Mouse (Mus musculus): ENCODE data around the gene Snapc5. TPM values are rescaled to one million over a fixed set of nuclear protein-coding genes. Genes with fewer than 3 reads are reported as not detected.
A peak's percentile ranks its signal among the peaks of the same experiment; 100 is the strongest.
"Not testable (repeated sequence)": the region's sequence is repeated elsewhere in the genome, so short reads cannot be mapped to it uniquely, and the experiment has no call there.

Gene Snapc5
- total RNA-seq (2015; ENCODE audit: low replicate concordance), result 7.9 and 20.5 TPM in 2 replicates
- 10.8 and 15.1 TPM in 2 replicates for total RNA-seq (2017; ENCODE audit: low replicate concordance)

DNA sequence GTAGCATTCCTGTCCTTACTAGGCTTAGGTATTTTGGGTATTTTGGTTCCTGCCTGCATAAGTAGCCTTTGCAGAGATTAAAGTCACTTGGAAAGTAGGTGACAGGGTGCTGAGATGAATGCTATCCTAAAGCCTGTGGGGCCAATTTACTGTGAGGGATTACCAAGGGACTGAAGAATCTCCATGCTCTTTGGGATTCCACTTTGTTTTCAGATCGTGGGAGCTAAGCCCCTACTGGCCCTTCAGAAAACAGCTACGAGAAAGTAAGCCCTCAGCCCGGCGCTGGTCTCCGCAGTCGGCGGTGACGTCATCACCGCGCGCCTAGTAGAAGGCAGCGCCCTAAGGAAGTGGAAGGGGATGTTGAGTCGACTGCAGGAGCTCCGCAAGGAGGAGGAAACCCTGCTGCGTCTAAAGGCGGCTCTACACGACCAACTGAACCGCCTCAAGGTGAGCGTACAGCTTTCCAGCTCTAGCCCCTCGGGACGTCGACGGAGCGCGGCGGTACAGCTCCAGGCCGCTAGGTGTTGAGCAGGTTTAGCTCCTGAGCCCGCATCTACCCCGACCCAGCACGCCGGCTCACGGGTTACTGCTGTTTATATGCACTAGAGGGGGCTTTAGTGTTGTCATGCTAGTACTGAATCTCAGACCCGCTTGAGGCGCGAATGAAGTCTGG lies at the start of gene Snapc5:
Snapc5 (plus strand) TSS at position 301 of the 673 bp plus-strand sequence.
- peak; percentile 95 for ATAC-seq (replicated peaks; ENCODE audit: low FRiP score, poor library complexity, severe bottlenecking)

DNA sequence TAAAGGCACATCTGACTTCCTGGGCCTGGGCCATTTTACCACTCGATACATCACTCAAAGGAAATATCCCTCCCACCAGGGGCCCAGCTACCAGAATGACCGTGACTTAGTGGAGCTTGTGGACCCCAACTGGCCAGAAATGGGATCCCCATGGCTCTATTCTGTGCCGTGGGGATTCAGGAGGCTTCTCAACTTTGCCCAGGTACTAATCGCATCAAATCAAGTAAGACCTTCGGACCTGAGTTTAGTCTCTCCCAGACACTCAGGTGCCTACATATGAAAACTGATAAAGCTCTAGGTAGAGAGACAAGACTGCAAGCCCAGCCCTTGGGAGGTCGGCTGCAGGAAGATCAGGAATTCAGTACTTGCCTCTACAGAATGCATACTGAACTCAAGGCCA lies 47.5 kb upstream of the Snapc5 start:
- no peak for ATAC-seq (replicated peaks; ENCODE audit: low FRiP score, poor library complexity, severe bottlenecking)

DNA sequence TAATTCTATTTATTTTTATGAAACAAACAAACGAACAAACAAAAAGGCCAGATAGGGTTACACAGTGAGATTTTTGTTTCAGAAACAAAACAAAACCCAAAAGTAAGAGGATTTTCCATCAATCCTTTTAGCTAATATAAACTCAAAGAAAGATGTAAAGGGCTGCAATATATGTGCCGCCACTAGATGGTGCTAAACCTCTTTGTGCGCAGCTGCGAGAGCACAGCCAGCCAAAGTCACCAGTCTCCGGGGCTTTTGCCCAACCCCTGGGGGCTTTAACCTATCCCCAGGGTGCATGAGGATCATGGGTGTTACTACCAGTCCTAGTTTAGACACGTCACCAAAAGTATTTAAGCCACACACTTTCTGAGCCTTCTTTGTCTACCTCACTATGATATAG lies 40.2 kb upstream of the Snapc5 start:
- ATAC-seq (replicated peaks; ENCODE audit: low FRiP score, poor library complexity, severe bottlenecking), result not testable (repeated sequence)

DNA sequence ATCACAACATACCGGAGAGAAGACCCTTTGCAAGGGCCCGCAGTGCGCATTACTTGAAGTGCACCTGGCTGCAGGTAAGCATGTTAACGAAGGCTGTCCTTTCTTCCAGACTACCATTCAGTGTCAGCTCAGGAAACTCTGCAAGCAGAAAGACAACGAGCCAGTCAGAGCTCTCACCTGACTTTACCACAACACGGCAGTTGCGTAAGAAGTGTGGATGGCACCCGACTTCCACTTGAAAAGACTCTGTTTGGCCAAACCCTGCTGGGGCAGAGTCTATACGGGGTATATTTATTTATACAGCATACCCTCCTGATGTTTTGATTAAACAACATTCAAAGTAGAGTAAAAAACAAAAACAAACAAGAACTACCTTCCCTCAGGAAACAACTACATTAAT lies 39.2 kb upstream of the Snapc5 start:
- ATAC-seq (replicated peaks; ENCODE audit: low FRiP score, poor library complexity, severe bottlenecking), result no peak

DNA sequence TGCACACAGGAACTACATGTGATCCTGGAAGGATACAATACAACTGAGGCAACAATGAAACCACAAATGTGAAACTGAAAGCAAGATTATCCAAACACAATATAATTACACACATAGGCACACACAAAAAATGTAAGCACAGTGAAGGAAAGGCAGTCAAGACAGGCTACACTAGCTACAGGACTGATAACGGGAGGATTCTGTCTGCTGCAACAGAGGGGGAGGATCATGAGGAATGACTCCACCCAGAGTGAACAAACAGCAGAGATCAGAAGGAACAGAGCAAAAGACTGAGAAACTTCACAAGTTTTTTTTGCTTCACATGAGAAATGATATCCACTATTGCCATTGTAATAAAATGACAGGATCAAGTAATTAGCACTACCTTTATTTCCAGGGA lies 22.4 kb upstream of the Snapc5 start:
- peak; percentile 52 for ATAC-seq (replicated peaks; ENCODE audit: low FRiP score, poor library complexity, severe bottlenecking)

DNA sequence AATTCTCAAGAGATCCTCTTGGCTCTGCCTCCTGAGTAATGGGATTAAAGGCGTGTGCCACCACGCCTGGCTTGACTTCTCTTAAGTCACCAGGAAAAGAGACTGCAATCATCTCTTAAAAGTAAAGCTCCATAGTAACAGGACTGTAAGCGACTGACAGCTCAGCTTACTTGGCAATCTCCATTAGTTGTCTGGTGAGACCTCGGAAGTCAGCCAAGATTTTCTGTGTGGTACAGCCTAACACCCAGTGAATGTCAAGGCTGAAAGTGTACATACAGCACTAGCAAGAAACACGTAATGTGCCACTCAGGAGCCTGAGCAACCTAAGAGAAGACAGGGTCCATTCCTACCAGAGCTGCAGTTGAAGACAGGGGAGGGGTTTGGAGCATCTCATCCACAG lies 18.6 kb upstream of the Snapc5 start:
- no peak for ATAC-seq (replicated peaks; ENCODE audit: low FRiP score, poor library complexity, severe bottlenecking)

DNA sequence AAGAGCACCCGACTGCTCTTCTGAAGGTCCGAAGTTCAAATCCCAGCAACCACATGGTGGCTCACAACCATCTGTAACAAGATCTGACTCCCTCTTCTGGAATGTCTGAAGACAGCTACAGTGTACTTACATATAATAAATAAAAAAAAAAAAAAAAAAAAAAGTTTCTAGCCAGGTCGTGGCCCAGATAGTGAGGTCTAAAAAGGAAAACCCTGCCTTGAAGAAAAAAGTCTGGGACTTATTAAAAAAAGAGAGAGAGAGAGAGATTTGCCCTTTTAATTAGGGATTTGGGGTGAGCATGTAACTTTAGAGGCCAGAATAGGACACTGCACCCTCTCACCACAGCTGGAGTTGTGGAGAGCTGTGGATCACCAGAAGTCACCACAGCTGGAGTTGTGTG lies 9.1 kb upstream of the Snapc5 start:
- not testable (repeated sequence) for ATAC-seq (replicated peaks; ENCODE audit: low FRiP score, poor library complexity, severe bottlenecking)

DNA sequence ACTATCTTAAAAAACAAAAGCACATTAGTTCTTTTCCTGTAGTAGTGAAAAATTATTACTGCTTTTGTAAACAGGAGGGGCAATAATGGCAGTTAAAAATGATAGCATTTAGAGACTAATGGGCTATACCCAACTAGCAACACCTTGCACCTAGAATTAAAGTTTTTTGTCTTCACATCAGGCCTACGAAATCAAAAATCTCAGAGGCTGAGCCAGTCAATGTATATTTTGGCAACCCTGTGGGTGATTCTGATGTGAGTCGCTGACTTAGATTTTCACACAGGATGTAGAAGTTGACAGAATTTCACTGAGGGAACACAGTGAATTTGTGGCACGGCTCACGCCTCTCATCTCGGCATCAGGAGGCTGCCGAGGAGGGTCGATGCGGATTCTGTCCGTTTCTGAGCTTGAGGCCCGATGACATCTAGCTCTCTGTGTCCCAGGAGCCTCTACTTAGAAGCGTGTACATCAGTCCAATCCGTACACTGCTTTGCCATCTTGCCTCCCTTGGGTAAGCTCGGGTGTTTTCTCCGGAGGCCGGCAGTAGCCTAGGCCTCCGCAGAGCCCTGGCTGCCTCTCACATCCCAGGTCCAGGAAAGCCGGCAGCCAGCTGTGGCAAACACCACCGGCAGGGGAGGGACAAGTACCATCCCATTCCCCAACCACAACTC lies 6.8 kb upstream of the Snapc5 start:
- ATAC-seq (replicated peaks; ENCODE audit: low FRiP score, poor library complexity, severe bottlenecking), result peak; percentile 71

DNA sequence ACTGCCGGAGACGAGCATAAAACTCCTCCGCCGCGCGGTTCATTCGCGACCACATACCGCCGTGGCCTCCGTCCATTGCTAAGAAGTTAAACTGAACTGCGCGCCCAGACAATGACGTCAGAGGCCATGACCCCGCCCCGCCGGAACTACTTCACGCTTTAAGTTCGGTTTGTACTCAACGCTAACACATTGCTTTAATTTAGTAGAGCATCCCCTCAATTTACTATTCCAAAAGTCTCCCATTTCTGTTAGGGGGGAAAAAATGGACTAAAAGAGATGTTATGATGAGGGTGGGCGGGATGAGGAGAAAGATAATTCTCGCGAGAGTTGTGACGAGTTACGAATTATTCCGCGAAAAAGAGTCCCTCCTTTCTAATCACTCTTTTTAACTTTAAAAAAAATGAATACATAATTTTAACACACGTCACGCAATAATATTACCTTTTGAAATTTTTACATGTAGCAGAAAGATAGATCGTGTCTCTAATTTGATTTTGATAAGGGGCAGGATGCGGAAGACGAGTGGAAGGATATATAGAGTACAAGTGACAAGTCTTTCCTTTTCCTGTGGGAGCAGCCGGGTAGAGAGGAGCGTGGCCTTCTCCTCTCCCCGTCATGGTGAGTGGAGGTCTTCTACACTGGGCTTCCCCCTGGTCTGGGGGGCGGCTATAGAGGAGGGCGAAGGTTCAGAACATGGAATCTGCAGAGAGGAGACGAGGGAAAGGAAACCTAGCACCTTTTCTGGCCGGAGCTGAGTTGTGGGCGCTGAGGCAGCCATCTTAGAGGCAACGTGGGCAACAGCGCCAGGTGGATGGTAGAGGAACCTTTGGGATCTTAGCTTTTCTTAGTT lies 6.0 kb upstream of the Snapc5 start, which contains the start of the genes Zwilch and Rpl4:
Zwilch (minus strand) TSS at position 289 of the 850 bp plus-strand sequence.
Rpl4 (plus strand) TSS at position 560 of the 850 bp plus-strand sequence.
- ATAC-seq (replicated peaks; ENCODE audit: low FRiP score, poor library complexity, severe bottlenecking), result peak; percentile 90

DNA sequence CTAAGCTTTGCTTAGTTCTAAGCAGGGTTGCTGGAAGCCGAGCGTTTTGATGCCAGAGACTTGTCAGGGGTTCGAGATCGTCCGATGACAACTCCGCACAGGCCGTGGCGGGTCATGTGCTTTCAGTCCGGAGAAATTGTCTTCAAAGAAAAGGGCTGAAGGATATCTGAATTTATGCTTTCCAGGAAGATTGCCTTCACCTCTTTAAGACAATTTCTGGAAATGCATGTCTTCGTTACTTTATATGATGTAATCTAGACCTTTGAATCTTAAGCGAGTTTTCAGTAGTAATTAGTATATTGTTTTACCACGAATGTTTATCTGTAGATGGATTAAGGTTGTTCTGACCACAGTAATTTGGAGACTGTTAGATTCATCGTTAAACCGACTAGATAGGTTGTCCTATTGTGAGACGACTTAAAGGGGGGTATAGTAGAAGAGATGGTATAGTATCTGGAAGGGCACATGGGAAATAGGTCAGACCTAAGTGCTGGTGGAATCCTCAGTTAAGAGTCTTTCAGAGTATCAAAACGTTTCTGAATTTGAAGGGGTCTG lies 5.3 kb upstream of the Snapc5 start:
- no peak for ATAC-seq (replicated peaks; ENCODE audit: low FRiP score, poor library complexity, severe bottlenecking)

DNA sequence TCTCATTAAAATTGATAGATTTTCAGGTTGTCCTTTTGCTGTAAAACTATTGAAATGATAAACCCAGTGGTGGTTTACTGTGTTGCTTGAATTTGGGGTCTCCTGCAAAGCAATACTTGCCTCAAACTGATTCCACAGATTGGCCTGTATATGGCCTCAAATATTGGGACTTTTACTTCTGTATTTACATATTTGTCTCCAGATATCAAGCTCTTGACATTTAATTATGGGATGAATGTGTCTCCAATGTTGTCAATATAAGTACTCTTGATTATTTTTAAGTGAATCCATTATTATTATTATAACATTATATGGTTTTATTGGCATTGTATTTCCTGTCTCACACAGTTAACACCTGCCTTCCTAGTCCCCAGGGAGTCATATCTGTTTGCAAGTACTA lies 4.7 kb upstream of the Snapc5 start:
- ATAC-seq (replicated peaks; ENCODE audit: low FRiP score, poor library complexity, severe bottlenecking), result no peak

DNA sequence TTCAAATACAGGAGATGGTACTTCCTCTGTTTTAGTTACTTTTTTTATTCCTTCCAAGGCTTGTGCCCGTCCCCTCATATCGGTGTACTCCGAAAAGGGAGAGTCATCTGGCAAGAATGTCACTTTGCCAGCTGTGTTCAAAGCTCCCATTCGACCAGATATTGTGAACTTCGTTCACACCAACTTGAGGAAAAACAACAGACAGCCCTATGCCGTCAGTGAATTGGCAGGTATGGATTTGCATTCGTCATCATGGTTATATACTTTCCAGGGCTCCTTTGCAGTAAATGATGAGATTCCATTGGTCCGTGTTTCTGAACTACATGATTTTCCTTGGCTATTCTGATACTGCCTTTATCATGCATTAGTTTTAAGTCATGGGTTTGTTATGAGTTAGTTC lies 4.3 kb upstream of the Snapc5 start:
- no peak for ATAC-seq (replicated peaks; ENCODE audit: low FRiP score, poor library complexity, severe bottlenecking)

DNA sequence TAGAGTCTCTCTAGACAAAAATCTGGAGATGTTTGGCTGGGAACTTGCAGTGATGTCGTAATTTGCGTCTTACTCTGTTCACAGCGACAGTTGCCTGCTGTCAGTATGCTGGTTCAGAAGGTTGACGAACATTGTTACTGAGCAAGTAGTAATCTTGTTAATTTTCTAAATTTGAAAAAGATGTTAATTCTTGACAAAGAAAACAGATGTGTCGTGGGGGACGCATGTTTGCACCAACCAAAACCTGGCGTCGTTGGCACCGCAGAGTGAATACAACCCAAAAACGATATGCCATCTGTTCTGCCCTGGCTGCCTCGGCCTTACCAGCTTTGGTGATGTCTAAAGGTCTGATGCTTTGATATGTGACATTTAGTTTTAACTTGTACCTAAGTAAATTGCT lies 3.7 kb upstream of the Snapc5 start:
- no peak for ATAC-seq (replicated peaks; ENCODE audit: low FRiP score, poor library complexity, severe bottlenecking)

DNA sequence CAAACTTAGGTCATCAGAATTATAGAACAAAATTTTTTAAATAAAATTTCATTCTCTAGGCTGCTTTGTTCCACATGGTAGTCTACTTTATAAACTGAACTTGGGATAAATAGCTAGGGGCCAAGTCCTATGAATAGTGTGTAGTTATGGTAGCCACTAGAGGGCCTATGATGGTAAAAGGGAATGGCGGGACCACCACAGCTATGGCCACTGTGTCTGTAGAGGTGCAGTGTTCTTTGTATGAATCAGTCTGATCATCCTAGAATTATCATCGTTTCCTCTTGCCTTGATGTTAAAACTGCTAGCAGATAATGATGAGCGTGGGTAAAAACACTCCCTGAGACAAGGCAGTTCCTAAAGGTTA lies 482 bp upstream of the Snapc5 start:
- ATAC-seq (replicated peaks; ENCODE audit: low FRiP score, poor library complexity, severe bottlenecking), result no peak

DNA sequence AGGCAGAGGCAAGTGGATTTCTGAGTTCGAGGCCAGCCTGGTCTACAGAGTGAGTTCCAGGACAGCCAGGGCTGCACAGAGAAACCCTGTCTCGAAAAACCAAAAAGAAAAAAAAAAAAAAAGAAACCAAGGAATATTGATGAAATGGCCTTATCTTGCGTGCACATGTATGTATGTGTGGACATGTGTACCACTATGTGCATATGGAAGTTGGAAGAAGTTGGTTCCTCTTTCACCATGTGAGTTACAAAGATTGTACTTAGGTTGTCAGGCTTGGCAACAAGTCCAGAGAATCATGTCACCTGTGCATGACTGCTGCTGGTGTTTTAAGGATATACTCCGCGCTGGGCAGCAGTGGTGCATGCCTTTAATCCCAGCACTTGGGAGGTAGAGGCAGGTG lies 4.2 kb downstream of the Snapc5 start:
- not testable (repeated sequence) for ATAC-seq (replicated peaks; ENCODE audit: low FRiP score, poor library complexity, severe bottlenecking)

DNA sequence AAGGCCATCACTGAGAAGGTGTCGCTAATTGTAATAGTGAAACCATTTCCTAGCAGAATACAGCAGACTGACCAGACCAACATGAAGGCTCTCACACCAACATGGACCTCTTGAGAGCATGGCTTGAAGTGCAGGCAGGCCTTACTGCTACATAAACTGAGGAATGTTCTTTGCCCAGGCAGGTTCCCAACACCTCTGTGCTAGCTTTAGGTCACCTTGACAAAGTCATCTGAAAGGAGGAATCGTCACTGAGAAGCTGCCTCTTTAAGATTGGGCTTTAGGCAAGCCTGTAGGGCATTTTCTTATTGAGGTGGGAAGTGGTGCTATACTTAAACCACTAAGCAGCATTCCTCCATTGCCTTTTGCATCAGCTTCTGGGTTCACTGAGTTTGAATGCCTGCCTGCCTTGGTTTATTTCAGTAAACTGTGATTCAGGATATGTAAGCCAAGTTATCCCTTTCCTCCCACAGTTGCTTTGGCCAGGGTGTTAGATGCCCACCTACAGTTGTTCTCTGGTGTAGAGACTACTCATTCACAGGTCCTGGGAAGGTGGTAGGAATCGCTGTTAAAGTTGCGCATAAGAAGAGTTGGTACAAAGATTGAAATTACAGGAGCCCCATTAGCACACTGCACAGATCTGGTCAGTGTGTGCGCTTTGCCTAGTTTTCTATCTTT lies 5.2 kb downstream of the Snapc5 start:
- ATAC-seq (replicated peaks; ENCODE audit: low FRiP score, poor library complexity, severe bottlenecking), result no peak

DNA sequence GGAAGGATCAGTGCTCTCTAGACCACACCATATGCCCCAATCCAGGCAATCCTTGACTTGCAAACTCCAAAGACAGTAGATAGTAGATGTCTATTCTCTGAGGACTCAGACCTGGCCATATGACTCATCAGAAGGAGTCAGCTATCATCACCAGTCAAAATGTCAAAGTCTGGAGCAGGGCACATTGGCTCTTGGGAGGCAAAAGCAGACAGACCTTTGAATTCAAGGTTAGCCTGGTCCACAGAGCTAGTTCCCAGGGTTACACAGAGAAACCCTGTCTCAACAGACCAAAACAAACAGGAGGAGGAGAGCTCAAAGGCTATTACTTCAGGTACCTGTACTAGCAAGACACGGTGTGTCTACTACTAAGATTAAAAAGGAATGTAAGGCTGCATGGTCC lies 14.8 kb downstream of the Snapc5 start:
- ATAC-seq (replicated peaks; ENCODE audit: low FRiP score, poor library complexity, severe bottlenecking), result no peak

DNA sequence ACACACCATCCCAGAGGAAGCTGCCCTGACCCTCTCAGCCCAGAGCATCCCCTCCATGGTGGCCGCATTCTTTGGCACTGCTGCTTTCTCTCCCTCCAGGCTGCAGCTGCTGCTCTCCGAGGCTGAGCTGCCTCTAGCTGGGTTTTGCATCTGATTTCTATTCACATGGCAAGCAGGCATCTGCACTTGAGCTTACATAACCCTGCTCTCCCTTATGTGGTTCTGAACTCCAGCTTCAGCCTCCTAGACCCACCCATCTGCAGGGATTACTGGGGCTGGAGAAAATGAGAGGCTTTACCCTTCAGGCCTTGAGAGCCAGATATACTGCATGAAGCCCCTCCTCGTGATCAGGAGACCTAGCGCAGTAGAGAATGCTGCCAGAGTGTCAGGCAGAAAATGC lies 16.5 kb downstream of the Snapc5 start:
- ATAC-seq (replicated peaks; ENCODE audit: low FRiP score, poor library complexity, severe bottlenecking), result no peak

DNA sequence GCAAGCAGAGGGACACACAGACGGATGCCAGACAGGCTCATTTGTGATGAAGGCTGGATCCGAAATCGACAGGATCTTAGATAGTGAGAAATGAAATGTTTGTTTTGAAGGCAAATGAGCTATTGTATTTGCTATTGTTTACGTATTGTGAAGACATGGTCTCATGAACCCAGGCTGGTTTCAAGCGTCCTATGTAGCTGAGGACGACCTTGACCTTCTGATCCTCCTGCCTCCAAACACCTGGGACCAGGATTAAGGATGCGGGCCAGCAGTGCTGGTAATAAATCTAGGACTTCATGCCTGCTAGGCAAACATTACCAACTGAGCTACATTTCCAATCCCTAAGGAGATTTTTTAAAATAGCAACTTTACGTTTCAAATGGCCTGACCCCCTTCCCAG lies 18.4 kb downstream of the Snapc5 start:
- no peak for ATAC-seq (replicated peaks; ENCODE audit: low FRiP score, poor library complexity, severe bottlenecking)
